Mouse (Mus musculus): ENCODE measurements around the gene Ccdc33.
A peak's percentile ranks its signal among the peaks of the same experiment; 100 is the strongest.

The Ccdc33 gene

DNA sequence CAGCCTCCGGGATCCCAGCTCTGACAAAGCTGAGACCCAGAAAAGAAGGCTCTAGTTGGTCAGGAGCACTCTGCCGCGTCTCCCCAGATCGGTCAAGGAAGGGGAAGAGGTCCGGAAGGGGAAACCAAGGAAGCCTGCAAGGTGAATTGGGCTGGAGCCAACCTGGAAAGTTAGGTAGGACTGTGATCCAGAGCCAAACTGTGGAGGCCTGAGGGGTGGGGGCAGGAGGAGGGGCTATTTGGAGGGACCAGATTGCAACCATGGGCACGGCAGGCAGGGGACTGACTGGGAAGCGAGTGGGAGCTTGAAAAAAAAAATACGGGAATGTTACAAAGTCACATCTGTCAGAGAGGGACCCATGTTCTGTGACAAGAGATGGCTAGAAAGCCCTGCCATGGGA is 10.9 kb upstream of the Ccdc33 start:
- no peak for DNase-seq (ENCODE audit: low spot score)

DNA sequence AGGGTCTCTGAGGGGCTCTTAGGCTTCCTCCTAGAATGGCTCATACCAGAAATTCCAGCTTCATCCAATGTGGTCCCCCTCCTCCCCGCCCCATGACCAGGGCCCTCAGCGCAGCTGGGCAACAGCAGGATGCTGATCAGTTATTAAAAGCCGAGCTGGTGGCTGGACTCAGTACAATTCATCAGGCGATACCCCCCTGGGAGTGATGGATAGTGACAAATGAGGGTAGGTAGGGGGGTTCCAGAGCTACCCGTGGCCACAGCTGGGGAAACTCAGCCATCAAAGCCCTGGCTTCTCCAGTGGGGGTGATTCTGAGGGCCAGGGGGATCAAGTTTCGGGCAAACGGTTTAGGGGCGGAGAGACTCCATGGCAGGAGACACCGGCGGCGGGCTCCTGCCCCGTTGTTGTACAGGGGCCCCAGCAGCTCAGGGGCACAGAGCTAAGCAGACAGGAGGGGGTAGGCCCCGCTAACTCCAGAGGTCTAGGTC is 10.3 kb upstream of the Ccdc33 start:
- no peak for DNase-seq (ENCODE audit: low spot score)

DNA sequence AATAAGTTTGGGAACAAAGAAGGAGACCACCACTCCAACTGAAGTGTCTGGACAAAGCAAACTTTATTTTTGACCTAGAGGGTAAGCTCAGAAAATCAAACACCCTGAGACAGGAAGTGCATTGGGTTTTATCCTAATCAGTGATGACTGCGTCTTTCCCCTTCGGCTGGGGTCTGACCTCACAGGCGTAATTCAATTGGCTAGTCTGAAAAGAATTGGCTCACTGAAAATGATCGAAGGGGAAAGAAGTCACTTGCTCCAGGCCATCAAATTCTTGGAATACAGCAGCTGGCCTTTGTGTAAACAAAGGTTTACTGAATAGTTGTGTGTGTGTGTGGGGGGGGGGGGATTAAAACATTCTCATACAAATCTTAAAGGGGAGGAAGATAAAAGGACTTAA is 7.2 kb upstream of the Ccdc33 start:
- DNase-seq (ENCODE audit: low spot score): no peak

DNA sequence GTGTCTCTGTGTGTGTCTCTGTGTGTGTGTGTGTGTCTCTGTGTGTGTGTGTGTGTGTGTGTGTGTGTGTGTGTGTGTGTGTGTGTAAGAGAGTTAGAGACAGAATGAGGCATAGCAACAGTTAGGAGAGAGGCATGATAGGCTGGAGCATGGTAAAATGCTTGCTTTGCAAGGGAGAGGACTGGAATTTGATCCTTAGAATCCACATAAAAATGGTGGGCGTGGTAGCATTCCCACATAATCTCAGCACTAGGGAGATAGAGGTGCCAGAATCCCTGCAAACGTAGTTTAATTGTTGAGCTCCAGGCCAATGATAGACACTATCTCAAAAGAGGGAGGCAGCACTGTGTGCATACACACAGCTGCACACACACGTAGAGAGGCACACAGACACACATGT is 6.5 kb upstream of the Ccdc33 start:
- DNase-seq (ENCODE audit: low spot score): no peak

DNA sequence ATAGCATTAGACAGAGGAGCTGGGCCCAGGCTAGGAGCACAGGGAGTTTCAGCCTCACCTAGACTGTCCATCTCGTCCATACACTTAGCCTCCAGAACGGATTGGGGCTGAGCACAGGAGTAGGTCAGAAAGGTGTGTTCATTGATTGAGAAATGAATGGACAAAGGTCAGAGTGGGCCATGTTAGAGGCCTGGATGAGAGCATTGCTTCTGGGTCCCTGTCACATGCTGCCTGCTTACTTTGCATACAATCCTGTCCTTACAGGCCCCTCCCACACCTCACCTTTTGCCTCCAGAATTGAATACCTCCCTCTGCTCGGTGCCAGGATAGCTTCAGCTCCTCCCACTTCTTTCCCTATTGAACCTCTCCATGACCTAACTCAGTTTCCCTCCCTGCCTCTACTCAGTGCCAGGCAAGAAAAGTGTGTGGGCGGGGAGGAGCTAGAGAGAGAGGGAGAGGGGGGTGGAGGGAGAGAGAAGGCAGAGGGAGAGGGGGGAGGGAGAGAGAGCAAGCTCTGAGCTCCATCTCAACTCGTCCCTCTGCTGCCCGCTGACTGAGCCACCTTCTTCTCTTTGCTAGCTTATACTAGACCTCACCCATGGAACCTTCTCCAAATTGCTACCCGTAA is 2.5 kb downstream of the Ccdc33 start:
- DNase-seq (ENCODE audit: low spot score): no peak

DNA sequence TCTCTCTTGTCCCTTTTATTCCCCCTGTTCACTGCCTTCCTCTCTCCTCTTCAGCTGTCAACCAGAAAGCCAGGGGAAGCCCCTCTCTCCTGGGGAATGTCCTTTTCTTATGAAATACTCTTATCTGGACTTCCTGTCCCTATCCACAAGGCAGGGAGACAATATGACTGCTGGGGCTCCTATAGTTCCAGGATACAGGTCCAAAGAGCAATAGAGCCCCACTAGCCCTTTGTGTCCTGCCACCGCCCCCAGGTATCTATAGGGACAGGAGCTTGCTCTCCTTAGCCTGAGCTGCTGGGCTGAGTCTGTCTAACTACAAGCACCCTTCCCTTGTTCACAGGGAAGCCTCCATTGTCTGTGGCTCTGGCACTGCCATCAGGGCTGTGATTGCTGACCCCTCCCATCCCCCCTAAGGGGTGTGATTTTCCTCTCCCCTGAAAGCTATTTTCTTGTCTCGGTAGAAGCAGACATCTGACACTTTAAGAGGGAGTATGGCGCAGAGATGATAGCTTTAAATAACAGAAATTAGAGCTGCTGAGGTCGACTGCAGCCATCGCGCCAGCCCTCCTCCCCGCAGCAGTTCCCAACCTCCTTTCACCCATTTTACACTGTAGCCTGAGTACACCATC is 3.2 kb downstream of the Ccdc33 start:
- no peak for DNase-seq (ENCODE audit: low spot score)

DNA sequence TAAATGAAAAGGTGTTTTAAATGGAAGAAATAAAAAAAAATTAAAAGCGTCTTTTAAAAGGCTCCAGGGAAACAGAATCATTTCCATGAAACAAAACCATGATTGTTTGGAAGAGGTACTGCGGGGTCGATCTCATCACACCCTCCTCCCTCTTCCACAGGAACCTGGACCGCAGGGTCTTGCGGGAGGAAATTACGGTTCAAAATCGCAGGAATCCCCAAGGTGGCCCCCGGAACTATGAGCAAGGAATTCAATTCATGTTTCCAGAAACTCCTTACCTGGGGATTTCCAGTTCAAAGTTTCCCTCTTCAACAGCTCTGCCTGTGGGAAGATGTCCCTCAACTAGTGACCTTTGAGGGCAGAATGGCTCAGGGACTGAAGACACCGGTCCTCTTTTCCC is 4.6 kb downstream of the Ccdc33 start:
- no peak for DNase-seq (ENCODE audit: low spot score)

DNA sequence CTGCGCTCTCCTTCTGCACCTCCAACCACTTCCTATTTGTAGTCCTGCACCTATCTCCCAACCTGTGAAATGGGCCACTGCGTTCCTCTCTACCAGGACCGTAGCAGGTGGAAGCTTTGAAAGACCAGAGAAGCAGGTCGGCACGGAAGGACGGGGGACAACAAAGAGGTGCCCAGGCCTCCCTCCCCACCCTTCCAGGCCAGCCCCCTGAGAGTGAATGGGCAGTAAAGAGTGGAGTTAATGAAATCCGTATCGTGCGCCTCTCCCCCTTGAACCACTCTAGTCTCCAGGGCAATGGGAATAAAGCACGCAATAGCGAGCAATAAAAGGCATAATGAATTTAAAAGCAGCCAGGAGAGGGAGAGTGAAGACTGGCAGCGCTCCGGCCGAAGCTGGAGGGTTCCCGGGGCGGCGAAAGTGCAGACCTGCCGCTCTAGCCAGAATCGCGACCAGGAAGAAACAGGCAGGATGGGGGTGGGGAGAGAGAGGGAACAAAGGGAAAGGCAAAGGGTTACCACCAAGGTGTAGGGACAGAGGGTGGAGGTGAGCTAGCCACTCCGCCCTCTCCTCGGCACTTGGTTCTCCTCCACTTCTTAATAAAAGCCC is 5.2 kb downstream of the Ccdc33 start:
- DNase-seq (ENCODE audit: low spot score): no peak

DNA sequence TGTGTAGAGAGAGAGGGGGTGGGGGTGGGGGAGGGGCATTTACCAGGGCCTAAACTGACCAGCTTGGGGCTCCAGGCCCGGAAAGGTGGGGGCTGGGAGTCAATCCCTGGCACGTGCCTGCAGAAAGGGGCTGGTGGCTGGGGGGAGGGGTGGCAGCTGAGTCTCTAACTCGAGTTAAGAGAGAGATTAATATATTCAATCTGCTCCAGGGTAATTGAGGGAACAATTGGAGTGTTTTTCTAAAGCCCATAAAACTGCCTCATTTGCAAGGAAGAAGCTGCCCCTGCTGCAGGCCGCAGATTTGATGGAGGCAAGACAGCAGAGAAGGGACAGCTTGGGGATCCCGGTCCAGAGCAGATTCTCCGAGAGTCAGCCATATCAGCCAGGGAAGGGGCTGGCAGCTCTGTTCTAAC is 5.8 kb downstream of the Ccdc33 start:
- no peak for DNase-seq (ENCODE audit: low spot score)

DNA sequence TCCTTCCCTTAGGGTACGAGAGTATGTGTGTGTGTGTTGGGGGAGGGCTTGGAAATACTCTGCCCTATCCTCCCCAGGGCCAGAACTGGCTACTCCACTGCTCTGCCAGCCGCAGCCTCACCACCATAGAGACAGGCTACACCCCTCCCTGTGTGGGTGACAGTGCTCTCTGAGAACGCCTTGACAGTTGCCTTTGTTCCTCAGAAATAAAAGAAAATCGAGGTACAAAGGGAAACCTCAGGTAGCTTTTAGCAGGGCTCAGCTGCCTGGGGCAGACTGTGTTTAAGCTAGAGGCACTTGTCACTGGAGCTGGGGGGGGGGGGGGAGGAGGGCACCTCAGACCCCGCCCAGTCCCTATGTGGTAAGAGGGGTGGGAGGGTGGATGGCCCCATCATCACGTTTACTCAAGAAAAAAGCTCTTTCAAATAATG is 6.3 kb downstream of the Ccdc33 start:
- DNase-seq (ENCODE audit: low spot score): no peak

DNA sequence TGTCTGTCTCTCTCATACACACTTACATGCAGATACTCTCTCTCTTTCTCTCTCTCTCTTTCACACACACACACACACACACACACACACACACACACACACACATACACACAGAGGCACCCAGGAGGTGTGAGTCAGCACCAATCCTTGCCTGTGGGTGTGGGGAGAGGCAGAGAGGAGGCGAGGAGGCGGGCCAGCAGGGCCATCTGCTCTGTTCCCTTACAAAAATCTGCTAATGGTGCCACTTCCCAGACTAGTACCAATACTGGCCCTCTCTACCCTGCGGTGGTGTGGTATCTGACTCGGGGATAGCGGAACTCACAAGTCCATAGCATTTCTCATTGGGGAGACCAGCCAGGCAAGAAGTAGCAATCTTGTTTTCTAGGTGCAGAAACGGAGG is 7.2 kb downstream of the Ccdc33 start:
- peak; percentile 33 for DNase-seq (ENCODE audit: low spot score)

DNA sequence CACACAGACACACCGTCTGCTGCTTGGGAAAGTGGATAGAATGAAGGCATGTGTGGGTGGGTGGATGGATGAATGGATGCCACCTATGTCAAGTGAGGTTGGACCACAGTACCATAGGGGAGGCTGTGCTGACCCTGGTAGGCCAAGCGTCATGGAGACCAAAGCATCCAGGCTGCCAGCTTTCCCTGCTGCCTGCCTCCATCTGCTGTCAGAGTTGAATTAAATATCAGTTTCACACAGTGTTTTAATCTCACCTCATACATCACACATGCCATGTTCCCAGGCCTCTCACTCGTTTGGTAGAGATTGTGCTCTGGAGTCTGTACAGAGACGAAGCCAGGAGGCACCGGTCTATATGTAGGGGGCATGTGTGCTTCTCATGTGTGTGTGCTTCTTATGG is 7.8 kb downstream of the Ccdc33 start:
- no peak for DNase-seq (ENCODE audit: low spot score)

DNA sequence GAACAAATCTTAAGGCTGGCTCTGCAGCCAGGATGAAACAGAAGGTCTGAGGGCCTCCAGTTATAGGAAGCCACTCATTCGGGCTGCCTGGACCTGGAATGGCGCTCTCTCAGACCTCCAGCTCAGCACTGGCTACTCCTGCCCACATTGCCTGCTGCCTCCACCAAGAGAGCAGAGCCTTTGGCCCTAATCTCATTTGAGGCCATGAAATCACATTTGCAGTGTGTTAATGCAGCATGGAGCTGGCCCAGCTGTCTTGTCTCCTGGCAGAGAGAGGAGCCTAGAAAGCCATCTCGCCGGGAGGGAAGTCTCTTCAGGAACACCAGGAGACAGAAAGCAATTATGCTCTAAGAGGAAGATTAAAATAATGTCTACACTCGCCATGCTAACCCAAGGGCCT is 11.1 kb downstream of the Ccdc33 start:
- DNase-seq (ENCODE audit: low spot score): peak; percentile 34

DNA sequence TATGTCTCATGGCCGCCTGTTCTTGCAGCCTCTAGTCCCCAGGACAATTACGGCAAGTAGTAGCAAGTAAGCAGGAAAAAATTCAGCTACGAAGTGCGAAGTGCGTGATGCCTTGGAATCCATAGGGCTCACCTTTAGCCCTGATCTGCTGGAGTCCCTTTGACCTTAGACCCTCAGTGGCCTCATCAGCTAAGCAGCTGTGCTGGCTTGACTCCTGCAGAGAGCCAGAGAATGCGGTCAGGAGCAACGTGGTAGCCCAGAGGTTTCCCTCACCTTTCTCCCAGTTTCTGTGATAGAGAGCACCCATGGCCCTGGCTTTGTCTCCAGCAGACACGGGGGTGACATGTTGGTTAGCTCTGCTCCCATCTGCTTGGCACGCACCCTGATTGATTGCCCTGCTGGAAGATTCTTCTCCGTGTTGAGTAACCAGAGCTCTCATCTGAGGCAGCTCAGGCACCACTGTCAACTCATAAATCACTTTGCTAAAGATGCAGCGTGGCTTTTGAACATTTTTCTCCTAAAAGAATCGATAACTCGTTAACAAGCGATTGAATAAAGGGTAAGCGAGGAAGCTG is 12.9 kb downstream of the Ccdc33 start:
- DNase-seq (ENCODE audit: low spot score): no peak

DNA sequence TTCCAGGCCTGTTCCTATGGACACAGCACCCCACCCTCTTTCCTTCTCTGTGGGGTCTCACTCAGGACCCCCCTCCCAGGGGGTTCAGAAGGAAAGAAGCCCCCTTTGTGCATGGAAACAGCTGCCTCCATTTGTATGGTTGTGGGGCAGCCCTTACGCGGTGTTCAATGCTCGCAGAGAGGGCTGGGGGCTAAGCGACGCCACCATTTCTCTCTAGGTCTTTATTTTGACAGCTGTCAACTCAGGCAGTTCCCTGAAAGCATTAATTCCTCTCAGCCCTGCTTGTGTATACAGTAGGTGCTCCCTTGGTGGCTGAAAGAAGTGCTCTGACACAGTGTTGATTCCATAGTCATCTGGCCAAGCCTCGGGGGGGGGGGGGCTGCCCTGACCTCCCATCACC is 15.0 kb downstream of the Ccdc33 start:
- DNase-seq (ENCODE audit: low spot score): no peak

DNA sequence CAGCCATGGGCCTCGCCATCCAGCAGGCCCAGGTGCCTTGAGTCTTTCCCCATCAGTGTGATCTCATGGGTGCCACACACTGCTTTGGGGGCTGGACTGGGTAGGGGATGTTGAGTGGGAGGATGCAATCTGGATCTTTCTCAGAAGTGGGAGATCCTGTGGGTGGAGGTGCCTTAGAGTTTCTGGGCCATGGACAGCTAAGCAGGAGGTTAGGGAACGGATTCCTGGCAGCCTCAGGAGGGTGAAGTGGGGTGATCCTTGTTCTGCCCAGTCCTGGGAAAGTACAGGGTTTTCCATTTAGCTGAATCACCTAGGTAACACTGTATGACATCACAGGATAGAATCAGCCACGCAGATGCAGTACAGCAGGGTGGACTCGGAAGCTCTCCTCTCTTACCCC is 16.6 kb downstream of the Ccdc33 start:
- DNase-seq (ENCODE audit: low spot score): no peak

DNA sequence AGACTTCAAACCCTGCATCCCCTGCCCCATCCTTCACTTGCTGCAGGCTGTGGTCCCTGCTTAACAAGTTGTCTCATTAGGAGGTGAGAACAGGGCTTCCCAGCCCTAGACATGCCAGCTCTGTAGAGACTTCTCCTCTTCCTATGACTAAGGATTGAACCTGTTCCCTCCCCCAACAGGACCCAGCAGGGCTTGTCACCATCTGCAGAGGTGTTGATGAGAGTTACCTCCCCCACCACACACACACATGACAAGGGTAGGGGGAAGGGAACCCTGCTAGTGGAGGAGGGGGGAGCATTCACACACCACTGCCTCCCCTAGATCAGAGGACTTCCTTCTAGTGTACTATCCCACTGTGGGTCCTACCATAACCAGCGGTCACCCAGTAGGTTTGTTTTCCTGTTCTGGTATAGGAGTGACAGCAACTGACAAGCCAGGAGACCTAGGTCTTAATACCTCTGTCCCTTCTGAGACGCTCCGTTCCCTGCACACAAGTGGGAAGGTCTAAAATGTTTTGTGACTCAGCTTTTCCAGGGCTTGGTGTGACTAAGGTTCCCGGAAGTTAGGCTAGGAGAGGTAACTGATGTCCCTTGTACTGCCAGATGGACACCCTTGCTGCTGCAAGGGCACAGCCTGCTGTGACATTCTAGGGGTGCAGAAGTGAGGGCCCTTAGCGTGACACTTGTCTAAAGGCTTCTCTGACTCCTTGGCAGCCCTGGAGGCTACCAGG is 18.6 kb downstream of the Ccdc33 start:
- no peak for DNase-seq (ENCODE audit: low spot score)

DNA sequence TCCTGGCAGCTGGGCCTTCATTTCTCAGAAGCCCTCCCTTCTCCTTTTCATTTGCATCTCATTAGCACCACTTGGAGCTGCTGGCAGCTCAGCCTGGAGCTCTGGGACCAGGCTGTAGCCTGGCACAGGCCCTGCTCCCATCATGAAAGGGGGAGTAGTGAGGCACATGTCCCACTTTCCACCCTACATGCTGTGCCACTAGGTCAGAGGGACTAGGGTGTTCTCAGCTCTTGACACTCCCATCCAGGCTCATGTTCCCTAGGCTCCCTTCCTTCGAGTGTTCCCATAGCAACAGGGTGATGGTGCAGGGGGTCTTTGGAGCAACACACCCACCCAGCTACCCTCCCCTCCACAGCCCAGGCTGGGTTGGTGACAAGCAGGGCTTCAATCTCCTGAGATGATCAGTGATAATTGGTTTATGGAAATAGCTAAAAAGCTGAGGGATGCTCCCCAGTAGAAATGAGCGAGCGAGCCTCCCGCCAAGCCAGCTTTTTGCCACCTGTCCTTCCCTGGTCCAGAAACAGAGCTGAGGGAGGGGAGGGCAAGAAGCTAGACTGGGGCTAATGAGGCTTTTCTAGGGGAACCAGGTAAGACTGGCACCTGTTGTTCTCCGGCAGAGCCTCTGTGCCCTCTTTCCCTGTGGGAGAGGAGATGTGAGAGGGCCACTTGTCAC is 21.9 kb downstream of the Ccdc33 start:
- DNase-seq (ENCODE audit: low spot score): no peak

DNA sequence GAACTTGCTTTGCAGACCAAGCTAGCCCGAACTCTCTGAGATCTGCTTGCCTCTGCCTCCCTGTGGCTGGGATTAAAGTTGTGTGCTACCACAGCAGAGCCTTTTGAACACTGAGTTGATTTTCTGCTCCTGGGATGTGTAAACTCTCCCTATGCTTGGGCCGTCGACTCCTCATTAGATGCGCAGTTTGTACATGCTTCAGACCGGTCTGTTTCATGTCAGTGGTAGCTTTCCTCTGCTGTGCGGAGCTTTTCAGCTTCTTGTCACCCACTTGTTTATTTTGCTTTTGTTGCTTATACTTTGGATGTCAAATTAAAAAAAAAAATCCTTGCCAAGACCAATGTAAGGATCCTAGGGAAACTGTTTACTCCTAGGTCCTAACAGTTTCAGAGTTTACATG is 22.6 kb downstream of the Ccdc33 start:
- no peak for DNase-seq (ENCODE audit: low spot score)

DNA sequence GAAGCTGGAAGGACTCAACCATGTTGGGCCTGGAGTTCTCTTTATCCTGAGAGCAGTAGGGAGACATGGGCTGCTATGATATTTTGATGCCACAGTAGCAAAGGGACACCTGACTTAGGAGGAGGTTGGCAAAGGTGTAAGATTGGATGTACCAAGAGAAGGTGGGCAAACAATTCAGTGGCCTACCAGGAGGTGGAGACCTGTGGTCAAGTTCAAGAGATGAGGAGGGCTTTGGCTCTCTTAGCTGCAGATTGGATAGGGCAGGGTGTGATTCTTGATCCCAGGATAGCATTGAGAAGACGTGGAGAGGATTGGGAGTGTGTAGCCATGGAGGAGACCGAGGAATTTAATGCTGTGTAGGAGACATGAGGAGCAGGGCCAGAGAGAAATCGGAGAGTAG is 24.8 kb downstream of the Ccdc33 start:
- DNase-seq (ENCODE audit: low spot score): no peak

DNA sequence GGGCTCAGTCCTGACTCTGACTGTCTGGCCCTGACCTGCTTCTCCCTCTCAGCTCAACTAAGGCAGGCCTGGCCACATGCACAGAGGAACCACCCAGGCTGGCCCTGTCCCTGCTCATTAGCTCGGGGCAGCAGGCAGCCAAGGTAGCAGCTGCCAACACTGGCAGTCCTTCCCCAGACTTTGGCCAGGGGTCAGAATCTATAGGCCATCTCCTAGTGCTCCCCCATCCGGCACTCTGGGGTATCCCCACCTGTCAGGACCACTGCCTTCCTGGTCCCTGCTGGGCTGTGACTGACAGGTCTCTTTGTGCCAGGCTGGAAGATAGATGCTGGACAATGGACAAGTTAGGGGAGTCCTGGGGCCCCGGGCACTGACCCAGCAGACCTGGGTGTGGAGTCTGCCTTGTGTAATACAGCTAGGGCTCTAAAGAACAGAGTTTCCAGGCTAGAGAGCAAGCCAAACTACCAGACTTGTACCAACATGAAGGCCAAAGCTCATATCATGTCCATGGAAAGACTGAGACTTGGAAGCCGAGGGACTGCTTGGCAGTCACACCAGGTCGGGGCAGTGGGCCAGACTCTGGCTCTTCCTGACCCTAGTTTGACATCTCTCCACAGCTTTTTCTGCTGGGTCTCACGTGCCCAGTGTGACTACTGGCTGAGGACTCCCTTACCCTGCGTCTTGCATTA is 25.9 kb downstream of the Ccdc33 start:
- DNase-seq (ENCODE audit: low spot score): peak; percentile 26

All from urinary bladder, postnatal 14 days (tissue).